Mouse (Mus musculus) gastrocnemius, postnatal 10 days (tissue): ENCODE data around the gene Trim34b. TPM values are rescaled to one million over a fixed set of nuclear protein-coding genes. Genes with fewer than 3 reads are reported as not detected.
"Not testable (repeated sequence)": the region's sequence is repeated elsewhere in the genome, so short reads cannot be mapped to it uniquely, and the experiment has no call there.

Experiments used
- DNase-seq: peaks from one replicate; pipeline ENCODE4 v3.0.0; 2021; ENCODE audit warnings: mixed read lengths
- long read RNA-seq, 2 experiments: library from polyadenylated mRNA; stranded (forward); transcript quantifications; one replicate each; pipeline ENCODE4 v2.0.0; 2021
- total RNA-seq, 2 experiments: library from RNA; stranded (reverse); gene quantifications; 2 replicates each; pipeline ENCODE4 v1.2.3; 2021

Gene Trim34b
- total RNA-seq = under 1 TPM in 1 of 2 experiments, not detected in 1; 0.23 TPM
- long read RNA-seq, experiment 1 = 0 reads
- long read RNA-seq, experiment 2 = 0 reads

- DNase-seq = not testable (repeated sequence)
Observed at GRCm38 (mm10) chr7:104329171-104329570, at the start of gene Trim34b. Trim34b (plus strand) TSS chr7:104329471.

GRCm38 (mm10) chr7:104287576-104288443, 41.5 kb upstream of the Trim34b start, which contains the start of gene Trim5:
Trim5 (minus strand) TSS chr7:104288094.
- DNase-seq = not testable (repeated sequence)

GRCm38 (mm10) chr7:104290641-104291040, 38.6 kb upstream of the Trim34b start:
- DNase-seq = no peak

GRCm38 (mm10) chr7:104291638-104292400, 37.5 kb upstream of the Trim34b start:
- DNase-seq = no peak

- no peak for DNase-seq
Observed at GRCm38 (mm10) chr7:104314796-104315353, 14.4 kb upstream of the Trim34b start.

GRCm38 (mm10) chr7:104315369-104316080, 13.7 kb upstream of the Trim34b start, which contains the start of gene Trim12a:
Trim12a (minus strand) TSS chr7:104315466.
- DNase-seq = not testable (repeated sequence)

GRCm38 (mm10) chr7:104322028-104322427, 7.2 kb upstream of the Trim34b start:
- no peak for DNase-seq

- DNase-seq = not testable (repeated sequence)
Observed at GRCm38 (mm10) chr7:104335547-104335946, 6.3 kb downstream of the Trim34b start.

GRCm38 (mm10) chr7:104340744-104341143, 11.5 kb downstream of the Trim34b start:
- DNase-seq = not testable (repeated sequence)

- not testable (repeated sequence) for DNase-seq
Observed at GRCm38 (mm10) chr7:104348043-104348442, 18.8 kb downstream of the Trim34b start.

- peak; percentile 33 for DNase-seq
Observed at GRCm38 (mm10) chr7:104352717-104353599, 23.7 kb downstream of the Trim34b start, which contains the start of gene Trim12c. Trim12c (minus strand) TSS chr7:104353362.

GRCm38 (mm10) chr7:104353600-104353967, 24.3 kb downstream of the Trim34b start:
- no peak for DNase-seq

- DNase-seq = no peak
Observed at GRCm38 (mm10) chr7:104366339-104366738, 37.1 kb downstream of the Trim34b start.

- no peak for DNase-seq
Observed at GRCm38 (mm10) chr7:104369736-104370414, 40.6 kb downstream of the Trim34b start, which contains the start of gene Trim30b. Trim30b (minus strand) TSS chr7:104369884.

Other genes with a start within 250 kb of the Trim34b start
- not detected for gene Olfr645, start 244.0 kb upstream of the Trim34b start, total RNA-seq
- not detected for gene Olfr646, start 224.6 kb upstream of the Trim34b start, total RNA-seq
- not detected for gene Ubqln5, start 199.6 kb upstream of the Trim34b start, total RNA-seq
- gene Olfr643, start 192.1 kb upstream of the Trim34b start, total RNA-seq = not detected
- not detected for gene Ubqln3, start 186.2 kb upstream of the Trim34b start, total RNA-seq
- not detected for gene Ubqlnl, start 178.9 kb upstream of the Trim34b start, total RNA-seq
- not detected for gene Olfm5, start 164.6 kb upstream of the Trim34b start, total RNA-seq
- not detected for gene Olfr648, start 146.1 kb upstream of the Trim34b start, total RNA-seq
- gene Olfr649, start 133.5 kb upstream of the Trim34b start, total RNA-seq = not detected
- under 1 TPM; 0.32 to 0.61 TPM for gene Trim6, start 110.7 kb upstream of the Trim34b start, total RNA-seq
- 1 to 10 TPM; 1.6 to 1.9 TPM for gene Trim34a, start 85.0 kb upstream of the Trim34b start, total RNA-seq
- gene Trim5, start 41.4 kb upstream of the Trim34b start, total RNA-seq = 1 to 10 TPM in 1 of 2 experiments, under 1 TPM in 1; 0.92 to 1.1 TPM
- 1 to 10 TPM; 3.9 to 4.8 TPM for gene Trim12a, start 14.0 kb upstream of the Trim34b start, total RNA-seq
- gene Trim12c, start 23.9 kb downstream of the Trim34b start, total RNA-seq = 1 to 10 TPM; 2.1 to 2.6 TPM
- not detected for gene Trim30b, start 40.4 kb downstream of the Trim34b start, total RNA-seq
- not detected for gene Trim30c, start 71.4 kb downstream of the Trim34b start, total RNA-seq
- 1 to 10 TPM in 1 of 2 experiments, under 1 TPM in 1; 0.82 to 1.3 TPM for gene Trim30a, start 135.7 kb downstream of the Trim34b start, total RNA-seq
- under 1 TPM; 0.38 to 0.90 TPM for gene Trim30d, start 178.4 kb downstream of the Trim34b start, total RNA-seq
- gene Olfr651, start 220.7 kb downstream of the Trim34b start, total RNA-seq = not detected
- gene Olfr652, start 231.4 kb downstream of the Trim34b start, total RNA-seq = not detected
- gene Olfr653, start 247.8 kb downstream of the Trim34b start, total RNA-seq = not detected